Mouse (Mus musculus): ENCODE results near the gene A930004D18Rik. TPM values are rescaled to one million over a fixed set of nuclear protein-coding genes. Genes with fewer than 3 reads are reported as not detected.

Gene A930004D18Rik
- polyA plus RNA-seq, 1 experiment from 2014 or later: 13.1 TPM

DNA sequence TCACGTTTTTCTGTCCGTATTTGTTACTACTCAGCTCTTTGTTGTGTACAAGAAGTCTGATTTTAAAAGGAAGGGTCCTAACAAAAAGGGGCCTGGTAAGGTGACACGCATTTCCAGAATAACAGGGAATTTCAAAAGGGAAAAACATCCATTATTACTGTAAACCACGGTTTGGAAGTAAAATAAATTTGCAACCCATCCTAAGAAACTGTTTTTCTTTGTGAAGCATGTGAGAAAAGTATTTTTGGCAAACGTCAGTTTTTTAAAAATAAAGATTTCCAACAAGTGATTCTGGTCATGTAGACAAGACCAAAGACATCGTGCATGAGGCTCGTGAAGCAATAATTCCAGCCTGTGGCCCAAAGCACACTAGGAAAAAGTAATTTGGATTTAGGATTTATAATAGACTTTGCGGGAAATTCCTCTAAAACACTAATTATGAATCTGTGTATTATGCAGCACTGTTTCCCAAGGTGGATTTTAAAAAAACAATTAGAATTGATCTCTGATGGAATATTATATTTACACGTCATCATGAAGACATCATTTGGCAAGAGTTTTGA lies 20.7 kb upstream of the A930004D18Rik start:
- Histone ChIP-seq H3K36me3 (no peaks in the 10 kb centered on the region), H3K9me3 (no peaks in the 10 kb centered on the region)

DNA sequence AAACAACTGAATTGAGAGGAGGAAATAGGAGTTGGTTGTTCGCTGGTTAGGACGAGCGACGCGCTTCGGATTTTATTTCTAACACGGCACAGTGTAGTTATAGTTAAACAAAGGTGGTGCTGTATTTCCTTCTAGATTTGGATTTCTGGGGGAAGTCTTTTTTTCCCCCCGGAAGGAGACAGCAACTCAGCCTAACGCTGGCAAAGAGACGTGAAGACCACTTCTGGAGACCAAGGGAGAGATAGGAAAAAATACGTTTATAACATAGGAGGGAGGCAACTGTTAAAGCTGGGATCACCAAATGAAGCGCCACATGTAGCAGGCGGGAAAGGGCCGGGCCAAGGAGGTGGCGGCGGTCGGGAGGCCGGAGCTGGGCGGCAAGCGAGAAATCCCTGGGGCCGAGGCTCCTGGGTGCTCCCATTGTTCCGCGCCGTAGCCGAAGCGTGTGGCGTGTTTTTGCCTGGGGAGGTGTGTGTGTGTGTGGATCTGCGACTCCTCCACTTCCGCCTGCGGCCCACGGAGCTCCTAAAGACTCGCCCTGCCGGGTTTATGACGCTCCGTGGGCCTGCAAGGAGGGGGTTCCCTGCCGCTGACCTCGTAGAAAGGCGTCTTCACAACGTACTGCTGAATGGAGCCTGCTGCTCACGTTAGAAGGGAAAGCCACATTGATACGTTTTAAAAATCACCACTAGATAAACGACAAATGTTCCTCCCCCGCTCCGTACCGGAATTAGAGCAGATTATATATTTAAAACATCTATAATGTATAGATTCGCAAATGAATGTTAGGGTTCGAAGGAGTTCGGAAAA lies 20.0 kb upstream of the A930004D18Rik start:
- Histone ChIP-seq H3K36me3 (no peaks in the 10 kb centered on the region), H3K4me3 (peak overlapping the region; percentile 58), H3K27ac (peak overlapping the region; percentile 100), H3K4me2 (peak overlapping the region; percentile 90), H3K4me1 (replicated peaks) (peaks cover 27% of the 10 kb centered on the region), H3K9me3 (no peaks in the 10 kb centered on the region), H3K9ac (peak overlapping the region; percentile 95), H3K27me3 (no peaks in the 10 kb centered on the region)
- no peak for ATAC-seq (ENCODE audit: low FRiP score)
- under 1% methylated on average over 48 of the region's 48 CpGs for WGBS

More for the DNA sequence above, 20.7 kb upstream of the A930004D18Rik start:
- H3K4me2 ChIP-seq: peak overlapping the region; percentile 90
- peaks cover 26% of the 10 kb centered on the region for H3K4me1 ChIP-seq (replicated peaks)
- H3K27ac ChIP-seq: peak overlapping the region; percentile 100
- ATAC-seq (ENCODE audit: low FRiP score): no peak
- peak overlapping the region; percentile 95 for H3K9ac ChIP-seq
- H3K4me3 ChIP-seq: peak overlapping the region; percentile 58
- H3K27me3 ChIP-seq: no peaks in the 10 kb centered on the region
- 10% methylated on average over 9 of the region's 9 CpGs for WGBS

DNA sequence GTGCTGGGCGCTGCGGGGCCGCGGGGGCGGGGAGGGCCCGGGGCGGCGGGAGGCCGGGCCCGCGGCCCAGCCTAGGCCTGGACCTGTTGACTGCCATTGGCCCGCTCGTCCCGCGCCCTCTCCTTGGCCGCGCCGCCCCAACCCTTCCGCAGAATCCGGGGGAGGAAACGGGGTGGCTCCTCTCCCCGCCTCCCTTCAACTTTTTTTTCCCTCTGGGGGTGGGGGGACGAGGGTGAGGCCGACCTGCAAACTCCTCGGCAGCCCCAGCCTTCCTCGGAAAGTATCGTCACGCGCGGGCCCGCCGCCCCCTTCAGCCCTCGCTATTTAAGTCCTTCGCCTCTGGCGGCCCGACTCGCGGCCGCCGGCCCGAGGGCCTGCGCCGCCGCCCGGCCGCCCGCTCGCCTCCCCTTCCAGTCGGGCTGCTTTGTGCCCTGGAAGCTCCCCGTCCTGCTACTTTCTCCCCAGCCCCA lies 19.3 kb upstream of the A930004D18Rik start:
- Histone ChIP-seq H3K27me3 (no peaks in the 10 kb centered on the region), H3K9me3 (no peaks in the 10 kb centered on the region), H3K9ac (peak overlapping the region; percentile 95), H3K4me1 (replicated peaks) (peaks cover 27% of the 10 kb centered on the region), H3K4me3 (peak overlapping the region; percentile 58), H3K27ac (peak overlapping the region; percentile 100), H3K36me3 (no peaks in the 10 kb centered on the region), H3K4me2 (peak overlapping the region; percentile 90)
- under 1% methylated on average over 28 of the region's 50 CpGs for WGBS
- peak; percentile 95 for ATAC-seq (ENCODE audit: low FRiP score)

DNA sequence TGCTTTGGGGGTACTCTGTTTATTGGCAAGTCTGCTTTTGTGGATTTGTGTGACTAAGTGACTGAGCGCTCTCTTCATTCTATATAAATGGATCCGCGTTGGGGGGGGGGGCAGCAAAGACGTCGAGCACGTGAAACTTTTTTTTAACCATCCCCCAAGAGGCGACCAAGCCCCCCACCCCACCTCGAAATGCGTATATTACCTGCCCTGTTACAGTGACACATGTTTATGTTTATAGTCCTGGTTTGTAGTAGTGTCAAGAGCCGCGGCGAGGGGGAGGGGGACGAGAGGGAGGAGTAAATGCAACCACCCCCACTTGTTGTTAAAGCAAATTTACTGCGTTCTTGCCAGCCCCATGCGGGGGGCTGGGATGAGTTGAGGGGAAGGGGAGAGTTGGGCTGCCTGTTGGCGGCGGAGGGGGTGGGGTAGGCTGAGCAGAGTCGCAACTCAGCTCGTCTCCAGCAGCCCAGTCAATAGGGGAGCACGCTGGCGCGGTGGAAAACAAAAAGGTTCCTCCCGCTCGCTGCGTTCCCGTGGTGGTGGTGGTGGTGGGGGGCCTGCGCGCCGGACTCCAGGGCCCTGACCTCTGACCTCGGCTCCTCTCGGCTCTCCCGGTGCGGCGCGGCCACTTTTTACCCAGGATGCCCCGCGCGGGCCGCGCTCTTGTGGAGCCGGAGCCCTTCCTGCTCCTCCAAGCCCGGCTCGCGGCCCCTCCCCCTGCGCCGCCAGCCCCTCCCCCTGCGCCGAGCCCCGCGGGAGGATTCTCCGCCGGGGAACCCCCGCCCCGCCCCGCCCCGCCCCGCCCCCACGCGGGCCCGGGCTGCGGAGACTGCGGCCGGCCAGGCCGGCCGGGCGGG lies 18.6 kb upstream of the A930004D18Rik start:
- Histone ChIP-seq H3K27ac (peak overlapping the region; percentile 100), H3K4me2 (peak overlapping the region; percentile 90), H3K36me3 (no peaks in the 10 kb centered on the region), H3K4me3 (peak overlapping the region; percentile 58), H3K9ac (peak overlapping the region; percentile 95), H3K9me3 (no peaks in the 10 kb centered on the region), H3K4me1 (replicated peaks) (peaks cover 33% of the 10 kb centered on the region), H3K27me3 (no peaks in the 10 kb centered on the region)
- WGBS: under 1% methylated on average over 41 of the region's 66 CpGs
- peak; percentile 94 for ATAC-seq (ENCODE audit: low FRiP score)

DNA sequence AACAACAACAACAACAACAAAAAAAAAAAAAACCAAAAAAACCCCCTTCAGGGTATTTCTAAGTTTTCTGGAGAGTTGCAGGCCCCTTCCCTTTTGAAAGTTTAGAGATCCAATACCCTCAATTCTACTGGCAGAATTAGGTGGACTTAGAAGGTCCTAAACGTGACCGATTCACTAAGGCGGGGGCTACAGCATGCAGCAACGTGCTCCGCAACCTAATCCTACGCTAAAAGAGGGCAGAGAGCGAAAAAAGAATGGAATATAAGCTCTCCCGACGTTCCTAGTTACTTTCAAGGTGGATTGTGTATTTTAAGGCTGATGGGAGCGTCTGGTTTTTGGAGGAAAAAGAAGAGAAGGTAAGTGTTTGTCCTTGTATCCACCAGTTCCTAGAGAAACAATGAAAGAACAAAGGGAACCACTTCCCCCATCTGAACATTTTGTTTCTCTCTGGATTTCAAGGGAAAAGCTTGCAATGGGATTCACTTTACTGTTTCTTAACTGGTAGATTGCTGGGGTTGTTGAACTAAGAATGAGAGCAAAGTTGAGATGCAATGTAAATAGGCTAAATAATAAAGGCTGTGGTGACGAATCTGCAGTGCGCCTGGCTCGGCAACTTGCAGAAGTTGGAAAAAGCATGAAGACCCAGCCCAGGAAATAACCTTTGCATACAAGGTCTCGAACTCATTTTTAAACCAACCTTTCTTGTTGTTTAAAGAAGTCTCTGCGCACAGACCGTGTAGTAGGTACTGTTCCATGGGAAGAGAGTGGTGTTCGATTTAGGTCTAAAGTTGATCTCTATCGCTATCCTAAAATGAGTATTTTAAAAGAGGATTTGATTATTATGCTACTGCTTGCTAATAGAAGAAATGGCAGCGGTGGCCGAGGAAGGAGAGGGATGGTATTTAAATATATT lies 17.7 kb upstream of the A930004D18Rik start, which contains the start of gene Mllt10:
Gene Mllt10 (plus strand): TSS at position 222 of the 913 bp plus-strand sequence.
- ATAC-seq (ENCODE audit: low FRiP score): no peak
- H3K4me2 ChIP-seq: peak within 1 kb of the TSS; percentile 90
- no peaks in the 10 kb centered on the region for H3K36me3 ChIP-seq
- H3K4me1 ChIP-seq (replicated peaks): peaks cover 39% of the 10 kb centered on the region
- peak within 1 kb of the TSS; percentile 95 for H3K9ac ChIP-seq
- WGBS: 3% methylated on average over 20 of the region's 20 CpGs
- H3K9me3 ChIP-seq: no peaks in the 10 kb centered on the region
- no peaks in the 10 kb centered on the region for H3K27me3 ChIP-seq
- peak within 1 kb of the TSS; percentile 100 for H3K27ac ChIP-seq
- H3K4me3 ChIP-seq: peak within 1 kb of the TSS; percentile 58

DNA sequence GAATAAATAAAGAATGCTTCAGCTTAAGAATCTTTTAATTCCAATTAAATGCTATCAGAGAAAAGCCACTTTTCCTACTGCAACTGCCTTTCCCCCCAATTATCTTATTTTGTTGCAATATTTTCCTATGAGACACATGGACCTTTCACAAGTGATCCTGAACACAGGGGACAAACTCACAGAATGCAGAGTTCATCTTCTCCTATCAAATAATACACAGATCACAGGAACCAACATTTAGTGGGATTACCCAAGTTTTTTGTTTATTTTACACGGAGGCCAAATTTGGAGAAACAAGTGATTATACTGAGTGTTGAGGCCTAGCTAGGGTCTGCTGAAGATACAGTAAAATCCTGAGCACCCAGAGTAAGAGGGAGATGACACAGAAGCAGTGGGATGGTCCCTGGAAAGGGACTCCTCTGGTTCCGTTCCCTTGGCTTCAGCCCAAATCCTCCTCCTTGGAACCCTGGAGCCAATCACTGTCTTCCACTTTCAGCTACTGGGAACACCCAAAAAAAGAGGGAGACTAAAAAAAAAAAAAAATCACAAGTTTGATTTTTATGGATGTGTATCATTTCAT lies 16.5 kb upstream of the A930004D18Rik start:
- H3K4me3 ChIP-seq: no peak overlapping the region
- no peak for ATAC-seq (ENCODE audit: low FRiP score)
- no peak overlapping the region for H3K9ac ChIP-seq
- H3K9me3 ChIP-seq: no peaks in the 10 kb centered on the region
- peak overlapping the region; percentile 90 for H3K4me2 ChIP-seq
- H3K27me3 ChIP-seq: no peaks in the 10 kb centered on the region
- H3K36me3 ChIP-seq: no peaks in the 10 kb centered on the region
- peak overlapping the region; percentile 100 for H3K27ac ChIP-seq
- 23% methylated on average over 2 of the region's 2 CpGs for WGBS
- peaks cover 49% of the 10 kb centered on the region for H3K4me1 ChIP-seq (replicated peaks)

DNA sequence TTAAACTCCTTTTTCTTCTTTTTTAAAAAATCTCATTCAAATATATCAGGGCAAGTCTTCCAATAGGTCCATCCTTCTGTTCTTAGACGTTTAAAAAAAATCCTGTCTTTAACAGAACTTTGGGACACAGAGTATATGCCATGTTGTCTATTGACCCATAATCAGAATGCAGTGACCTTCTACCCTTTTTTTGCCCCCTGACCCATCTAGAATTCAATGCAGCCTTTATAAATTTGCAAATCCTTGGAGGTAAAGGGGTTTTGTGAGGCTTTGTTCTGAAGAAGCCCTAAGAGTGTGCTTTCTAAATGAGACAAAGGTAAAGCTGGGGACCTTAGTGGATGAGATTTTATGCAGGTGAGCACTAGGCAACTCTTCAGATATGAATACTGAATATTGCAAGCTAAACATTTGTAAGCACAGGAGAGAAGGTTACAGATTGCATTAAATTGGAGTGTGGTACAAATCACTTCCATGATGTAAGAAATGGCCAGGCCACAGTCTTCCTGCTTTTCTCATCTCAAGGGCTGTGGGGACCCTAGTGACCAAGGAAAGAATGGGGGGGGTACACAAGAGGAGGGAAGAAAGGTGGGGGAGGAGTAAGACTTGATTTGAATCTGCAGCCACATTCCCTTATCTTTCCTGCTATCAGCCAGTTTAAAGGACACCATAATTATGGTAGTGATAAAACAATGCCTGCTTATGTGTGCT lies 15.9 kb upstream of the A930004D18Rik start:
- ATAC-seq (ENCODE audit: low FRiP score): no peak
- no peak overlapping the region; the same call in 1 of the 2 replicates for H3K9ac ChIP-seq
- no peaks in the 10 kb centered on the region for H3K9me3 ChIP-seq
- H3K27ac ChIP-seq: peak overlapping the region; percentile 31; the same call in 1 of the 2 replicates
- no peak overlapping the region for H3K4me3 ChIP-seq
- no peaks in the 10 kb centered on the region for H3K27me3 ChIP-seq
- no peaks in the 10 kb centered on the region for H3K36me3 ChIP-seq
- H3K4me1 ChIP-seq (replicated peaks): peaks cover 48% of the 10 kb centered on the region
- 17% methylated on average over 1 of the region's 1 CpGs for WGBS
- no peak overlapping the region for H3K4me2 ChIP-seq

DNA sequence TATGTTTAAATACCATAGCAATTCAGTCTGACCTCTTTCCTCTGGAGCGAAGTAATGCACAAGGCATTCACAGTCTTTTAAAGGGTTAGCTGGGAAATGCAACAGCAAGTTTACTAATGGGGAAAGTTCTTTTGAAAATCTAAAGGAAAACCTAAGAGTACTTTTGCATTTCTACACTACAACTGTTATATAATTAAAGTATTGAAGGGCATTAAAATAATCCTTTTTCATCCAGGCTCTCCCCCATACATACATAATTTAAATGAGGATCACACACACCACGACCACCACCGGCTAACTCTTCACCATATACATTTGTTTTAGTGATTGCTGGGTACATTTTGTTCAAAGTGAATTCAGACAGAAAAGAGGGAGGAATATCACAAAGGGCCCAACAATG lies 15.0 kb upstream of the A930004D18Rik start:
- no peak for ATAC-seq (ENCODE audit: low FRiP score)
- H3K9ac ChIP-seq: no peak overlapping the region
- H3K27ac ChIP-seq: no peak overlapping the region
- H3K4me3 ChIP-seq: no peak overlapping the region
- no peaks in the 10 kb centered on the region for H3K36me3 ChIP-seq
- no peaks in the 10 kb centered on the region for H3K9me3 ChIP-seq
- H3K4me2 ChIP-seq: 0 out of 2 replicates have a peak overlapping the region, but pooled peaks have one; percentile 21
- H3K4me1 ChIP-seq (replicated peaks): peaks cover 48% of the 10 kb centered on the region
- H3K27me3 ChIP-seq: no peaks in the 10 kb centered on the region
- WGBS: 19% methylated on average over 3 of the region's 3 CpGs

DNA sequence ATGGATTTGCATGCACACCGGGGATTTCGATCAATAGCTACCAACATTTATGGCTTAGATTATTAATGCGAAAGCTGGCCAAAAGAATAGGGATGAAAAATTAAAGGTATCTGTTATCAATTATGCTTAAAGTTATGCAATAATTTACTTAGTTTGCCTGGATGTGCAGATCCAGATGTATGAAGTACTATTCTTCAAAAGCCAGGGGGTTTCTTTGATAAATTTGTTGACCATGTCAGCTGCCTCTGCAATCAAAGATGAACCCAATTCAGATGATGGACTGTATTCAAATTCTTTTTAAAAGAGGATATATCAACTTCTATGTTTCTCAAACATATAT lies 14.3 kb upstream of the A930004D18Rik start:
- no peaks in the 10 kb centered on the region for H3K36me3 ChIP-seq
- no peaks in the 10 kb centered on the region for H3K27me3 ChIP-seq
- ATAC-seq (ENCODE audit: low FRiP score): no peak
- peak overlapping the region; percentile 12; the same call in 1 of the 2 replicates for H3K4me3 ChIP-seq
- H3K9me3 ChIP-seq: no peaks in the 10 kb centered on the region
- H3K9ac ChIP-seq: peak overlapping the region; percentile 71; the same call in 1 of the 2 replicates
- H3K4me2 ChIP-seq: peak overlapping the region; percentile 91
- H3K27ac ChIP-seq: peak overlapping the region; percentile 100
- WGBS: 9% methylated on average over 3 of the region's 3 CpGs
- H3K4me1 ChIP-seq (replicated peaks): peaks cover 48% of the 10 kb centered on the region

DNA sequence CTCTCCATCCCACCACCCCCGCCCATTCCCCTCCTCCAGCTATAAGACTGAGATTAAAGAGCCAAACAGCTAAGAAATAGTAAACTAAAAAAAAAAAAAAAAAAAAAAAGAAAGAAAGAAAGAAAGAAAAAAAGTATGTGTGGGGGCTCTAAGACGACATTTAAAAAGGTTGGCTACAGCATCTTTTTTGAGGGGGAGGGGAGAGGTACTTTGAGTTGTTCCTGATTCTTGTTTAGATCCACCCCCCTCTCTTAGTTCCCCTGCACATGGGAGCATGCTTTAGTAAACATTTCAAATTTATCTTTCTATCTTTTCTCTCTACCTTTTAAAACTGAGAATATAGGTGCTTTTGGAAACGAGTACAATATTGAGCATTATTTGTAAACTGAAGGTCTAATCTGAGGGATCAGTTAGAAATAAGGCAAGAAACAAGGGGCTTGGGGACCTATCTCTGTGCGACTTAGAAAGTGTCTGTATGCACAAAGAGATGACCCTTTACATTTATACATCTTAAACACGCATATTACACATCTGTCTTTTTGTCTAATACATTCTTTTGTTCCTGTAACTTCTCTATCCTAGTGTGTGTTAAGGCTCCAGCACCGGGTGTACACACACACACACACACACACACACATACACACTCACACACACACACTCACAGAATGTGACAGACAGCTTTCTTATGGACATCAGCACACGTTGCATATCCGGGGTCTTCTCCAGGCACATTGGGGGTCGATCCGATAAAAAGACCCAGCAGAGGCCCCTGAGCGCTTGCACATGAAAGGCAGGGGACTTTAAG lies 13.7 kb upstream of the A930004D18Rik start:
- peak overlapping the region; percentile 100 for H3K27ac ChIP-seq
- no peaks in the 10 kb centered on the region for H3K27me3 ChIP-seq
- H3K9me3 ChIP-seq: no peaks in the 10 kb centered on the region
- H3K4me1 ChIP-seq (replicated peaks): peaks cover 48% of the 10 kb centered on the region
- no peaks in the 10 kb centered on the region for H3K36me3 ChIP-seq
- H3K4me2 ChIP-seq: peak overlapping the region; percentile 91
- ATAC-seq (ENCODE audit: low FRiP score): no peak
- 7% methylated on average over 11 of the region's 11 CpGs for WGBS
- H3K9ac ChIP-seq: peak overlapping the region; percentile 71
- peak overlapping the region; percentile 90; the same call in 1 of the 2 replicates for H3K4me3 ChIP-seq
